Mouse (Mus musculus): ENCODE results near the gene Tnfaip8l3. TPM values are rescaled to one million over a fixed set of nuclear protein-coding genes. Genes with fewer than 3 reads are reported as not detected.

The Tnfaip8l3 gene
- polyA plus RNA-seq, 1 experiment, result not detected

DNA sequence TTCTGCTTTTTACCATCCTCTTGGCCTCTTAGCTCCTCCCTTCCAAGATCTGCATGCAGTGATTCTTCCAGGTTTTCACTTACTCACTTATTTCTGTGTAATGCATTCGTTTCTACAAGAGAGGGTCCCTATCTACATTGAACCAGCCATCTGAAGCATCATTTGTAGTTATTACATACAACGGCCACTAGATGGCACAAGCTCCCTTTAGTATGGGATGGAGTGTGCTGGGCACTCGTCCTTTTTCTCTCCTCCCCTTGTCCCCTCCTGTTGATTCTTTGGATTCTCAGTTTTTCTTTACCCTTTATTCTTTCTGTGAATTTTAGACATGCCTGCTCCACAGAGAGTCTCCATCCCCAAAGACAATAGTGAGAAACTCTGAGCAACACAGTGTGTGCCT lies 77.3 kb downstream of the Tnfaip8l3 start:
- Histone ChIP-seq H3ac (ENCODE audit: control insufficient read depth, insufficient read length) (no peak overlapping the region), H3K79me2 (ENCODE audit: control insufficient read depth, insufficient read depth) (no peaks in the 10 kb centered on the region), H3K27me3 (ENCODE audit: control insufficient read depth, insufficient read depth, insufficient read length) (no peaks in the 10 kb centered on the region), H3K36me3 (ENCODE audit: control insufficient read depth, insufficient read depth) (no peaks in the 10 kb centered on the region), H3K4me2 (ENCODE audit: low read depth) (no peak overlapping the region), H3K4me3 (no peak overlapping the region)
- TF ChIP-seq CEBPB (IDR thresholded peaks at IDR 0.05; ENCODE audit: insufficient read depth, poor library complexity, severe bottlenecking) (no peak), MAX (IDR thresholded peaks at IDR 0.05; ENCODE audit: low read depth) (no peak), SRF (IDR thresholded peaks at IDR 0.05; ENCODE audit: control insufficient read depth, insufficient read length, low read depth) (no peak), MYOD1 (IDR thresholded peaks at IDR 0.05; ENCODE audit: control insufficient read depth in 1 of 3, insufficient read length in 2 of 3, low read depth in 2 of 3) (no peak), POLR2AphosphoS2 (IDR thresholded peaks at IDR 0.05; ENCODE audit: insufficient read length, low read depth) (no peak), TCF12 (IDR thresholded peaks at IDR 0.05; ENCODE audit: insufficient read depth, poor library complexity, severe bottlenecking) (no peak), MYOG (IDR thresholded peaks at IDR 0.05; ENCODE audit: control insufficient read depth in 1 of 3, insufficient read depth in 1 of 3, insufficient read length in 2 of 3, low read depth in 2 of 3) (no peak), TCF3 (IDR thresholded peaks at IDR 0.05; ENCODE audit: insufficient read length, low read depth) (no peak), POLR2A (IDR thresholded peaks at IDR 0.05; ENCODE audit: insufficient read length, low read depth) (no peak), E2F4 (IDR thresholded peaks at IDR 0.05; ENCODE audit: insufficient read depth) (no peak), USF1 (IDR thresholded peaks at IDR 0.05; ENCODE audit: low read depth) (no peak), REST (IDR thresholded peaks at IDR 0.05; ENCODE audit: insufficient read depth, insufficient read length) (no peak)

DNA sequence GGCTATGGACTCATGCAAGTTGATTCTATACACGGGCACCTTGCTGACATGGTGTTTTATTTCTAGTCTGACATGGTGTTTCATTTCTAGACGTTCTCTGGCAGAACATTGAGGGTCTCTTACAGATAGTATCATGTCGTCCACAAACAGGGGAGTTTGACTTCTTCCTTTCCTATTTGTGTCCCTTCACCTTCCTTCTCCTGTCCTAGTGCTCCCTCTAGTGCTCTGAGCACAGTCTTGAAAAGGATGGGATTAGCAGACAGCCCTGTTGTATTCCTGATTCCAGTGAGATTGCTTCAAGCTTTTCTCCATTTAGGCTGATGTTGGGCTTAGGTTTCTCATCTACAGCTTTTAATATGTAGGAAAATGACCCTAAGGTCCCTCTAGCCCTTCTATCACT lies 81.2 kb downstream of the Tnfaip8l3 start:
- no peak for TF ChIP-seq TCF3 (IDR thresholded peaks at IDR 0.05; ENCODE audit: insufficient read length, low read depth)
- TF ChIP-seq E2F4 (IDR thresholded peaks at IDR 0.05; ENCODE audit: insufficient read depth), result no peak
- no peak for TF ChIP-seq MYOD1 (IDR thresholded peaks at IDR 0.05; ENCODE audit: control insufficient read depth in 1 of 3, insufficient read length in 2 of 3, low read depth in 2 of 3)
- no peaks in the 10 kb centered on the region for H3K79me2 ChIP-seq (ENCODE audit: control insufficient read depth, insufficient read depth)
- H3K27me3 ChIP-seq (ENCODE audit: control insufficient read depth, insufficient read depth, insufficient read length), result no peaks in the 10 kb centered on the region
- H3K4me3 ChIP-seq, result no peak overlapping the region
- no peak overlapping the region for H3K4me2 ChIP-seq (ENCODE audit: low read depth)
- H3K36me3 ChIP-seq (ENCODE audit: control insufficient read depth, insufficient read depth), result no peaks in the 10 kb centered on the region
- no peak overlapping the region for H3ac ChIP-seq (ENCODE audit: control insufficient read depth, insufficient read length)

DNA sequence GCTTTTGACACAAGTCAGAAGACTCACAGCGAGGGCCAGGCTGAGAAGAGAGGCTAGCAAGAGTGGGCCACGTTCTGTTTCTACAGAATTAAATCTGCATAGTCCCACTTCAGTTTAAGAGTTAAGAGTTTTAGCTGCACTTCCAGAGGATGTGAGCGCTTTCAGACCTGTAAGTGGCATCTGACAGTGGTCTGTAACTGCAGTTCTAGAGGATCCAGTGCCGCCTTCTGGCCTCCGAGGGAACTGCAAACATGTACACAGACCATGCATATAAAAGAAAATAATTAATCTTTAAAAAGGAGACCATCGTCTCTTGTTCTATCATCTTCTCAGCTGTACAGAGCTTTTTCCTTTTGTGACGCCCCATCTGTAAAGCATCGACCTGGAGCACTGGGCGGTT lies 83.3 kb downstream of the Tnfaip8l3 start:
- no peak overlapping the region for H3ac ChIP-seq (ENCODE audit: control insufficient read depth, insufficient read length)
- H3K4me3 ChIP-seq, result no peak overlapping the region
- H3K27me3 ChIP-seq (ENCODE audit: control insufficient read depth, insufficient read depth, insufficient read length), result no peaks in the 10 kb centered on the region
- H3K79me2 ChIP-seq (ENCODE audit: control insufficient read depth, insufficient read depth), result no peaks in the 10 kb centered on the region
- TF ChIP-seq MYOD1 (IDR thresholded peaks at IDR 0.05; ENCODE audit: control insufficient read depth in 1 of 3, insufficient read length in 2 of 3, low read depth in 2 of 3) (no peak), POLR2A (IDR thresholded peaks at IDR 0.05; ENCODE audit: insufficient read length, low read depth) (no peak), SRF (IDR thresholded peaks at IDR 0.05; ENCODE audit: control insufficient read depth, insufficient read length, low read depth) (no peak), CEBPB (IDR thresholded peaks at IDR 0.05; ENCODE audit: insufficient read depth, poor library complexity, severe bottlenecking) (no peak), MYOG (IDR thresholded peaks at IDR 0.05; ENCODE audit: control insufficient read depth in 1 of 3, insufficient read depth in 1 of 3, insufficient read length in 2 of 3, low read depth in 2 of 3) (no peak), USF1 (IDR thresholded peaks at IDR 0.05; ENCODE audit: low read depth) (no peak), E2F4 (IDR thresholded peaks at IDR 0.05; ENCODE audit: insufficient read depth) (no peak), REST (IDR thresholded peaks at IDR 0.05; ENCODE audit: insufficient read depth, insufficient read length) (no peak)
- H3K4me2 ChIP-seq (ENCODE audit: low read depth), result no peak overlapping the region
- H3K36me3 ChIP-seq (ENCODE audit: control insufficient read depth, insufficient read depth), result no peaks in the 10 kb centered on the region

DNA sequence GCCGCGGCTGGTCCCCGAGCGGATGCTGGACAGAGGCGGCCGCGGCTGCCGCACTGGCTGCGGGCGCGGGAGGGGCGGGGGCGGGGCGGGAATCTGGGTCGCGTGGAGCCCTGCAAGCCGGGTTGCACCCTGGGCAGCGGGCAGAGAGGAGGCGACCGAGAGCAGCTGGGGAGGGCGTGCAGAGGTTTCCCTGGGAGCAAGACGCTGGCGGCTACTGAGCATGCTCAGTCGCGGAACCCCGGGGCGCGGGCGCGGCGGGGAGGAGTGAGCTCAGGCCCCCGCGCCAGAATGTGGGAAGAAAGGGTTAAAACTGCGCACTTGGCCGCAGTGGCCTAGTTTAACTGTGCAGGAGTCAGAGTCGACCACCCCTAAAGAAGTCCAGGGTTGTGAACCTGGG lies 93.1 kb downstream of the Tnfaip8l3 start, which contains the start of gene Elmod1:
Elmod1 (minus strand) TSS at position 180 of the 397 bp plus-strand sequence.
- H3K27me3 ChIP-seq (ENCODE audit: control insufficient read depth, insufficient read depth, insufficient read length), result peaks cover 17% of the 10 kb centered on the region
- H3K4me2 ChIP-seq (ENCODE audit: low read depth), result no peak within 1 kb of the TSS
- no peak within 1 kb of the TSS for H3K4me3 ChIP-seq
- no peak for TF ChIP-seq MYOG (IDR thresholded peaks at IDR 0.05; ENCODE audit: control insufficient read depth in 1 of 3, insufficient read depth in 1 of 3, insufficient read length in 2 of 3, low read depth in 2 of 3)
- TF ChIP-seq MYOD1 (IDR thresholded peaks at IDR 0.05; ENCODE audit: control insufficient read depth in 1 of 3, insufficient read length in 2 of 3, low read depth in 2 of 3), result no peak
- TF ChIP-seq REST (IDR thresholded peaks at IDR 0.05; ENCODE audit: insufficient read depth, insufficient read length), result no peak
- no peak for TF ChIP-seq USF1 (IDR thresholded peaks at IDR 0.05; ENCODE audit: low read depth)
- TF ChIP-seq TCF12 (IDR thresholded peaks at IDR 0.05; ENCODE audit: insufficient read depth, poor library complexity, severe bottlenecking), result no peak
- TF ChIP-seq SRF (IDR thresholded peaks at IDR 0.05; ENCODE audit: control insufficient read depth, insufficient read length, low read depth), result no peak
- TF ChIP-seq MAX (IDR thresholded peaks at IDR 0.05; ENCODE audit: low read depth), result no peak
- TF ChIP-seq POLR2AphosphoS2 (IDR thresholded peaks at IDR 0.05; ENCODE audit: insufficient read length, low read depth), result no peak
- TF ChIP-seq POLR2A (IDR thresholded peaks at IDR 0.05; ENCODE audit: insufficient read length, low read depth), result no peak
- no peak for TF ChIP-seq E2F4 (IDR thresholded peaks at IDR 0.05; ENCODE audit: insufficient read depth)
- no peak for TF ChIP-seq TCF3 (IDR thresholded peaks at IDR 0.05; ENCODE audit: insufficient read length, low read depth)
- no peak for TF ChIP-seq CEBPB (IDR thresholded peaks at IDR 0.05; ENCODE audit: insufficient read depth, poor library complexity, severe bottlenecking)
- no peaks in the 10 kb centered on the region for H3K36me3 ChIP-seq (ENCODE audit: control insufficient read depth, insufficient read depth)
- no peaks in the 10 kb centered on the region for H3K79me2 ChIP-seq (ENCODE audit: control insufficient read depth, insufficient read depth)
- no peak within 1 kb of the TSS for H3ac ChIP-seq (ENCODE audit: control insufficient read depth, insufficient read length)

DNA sequence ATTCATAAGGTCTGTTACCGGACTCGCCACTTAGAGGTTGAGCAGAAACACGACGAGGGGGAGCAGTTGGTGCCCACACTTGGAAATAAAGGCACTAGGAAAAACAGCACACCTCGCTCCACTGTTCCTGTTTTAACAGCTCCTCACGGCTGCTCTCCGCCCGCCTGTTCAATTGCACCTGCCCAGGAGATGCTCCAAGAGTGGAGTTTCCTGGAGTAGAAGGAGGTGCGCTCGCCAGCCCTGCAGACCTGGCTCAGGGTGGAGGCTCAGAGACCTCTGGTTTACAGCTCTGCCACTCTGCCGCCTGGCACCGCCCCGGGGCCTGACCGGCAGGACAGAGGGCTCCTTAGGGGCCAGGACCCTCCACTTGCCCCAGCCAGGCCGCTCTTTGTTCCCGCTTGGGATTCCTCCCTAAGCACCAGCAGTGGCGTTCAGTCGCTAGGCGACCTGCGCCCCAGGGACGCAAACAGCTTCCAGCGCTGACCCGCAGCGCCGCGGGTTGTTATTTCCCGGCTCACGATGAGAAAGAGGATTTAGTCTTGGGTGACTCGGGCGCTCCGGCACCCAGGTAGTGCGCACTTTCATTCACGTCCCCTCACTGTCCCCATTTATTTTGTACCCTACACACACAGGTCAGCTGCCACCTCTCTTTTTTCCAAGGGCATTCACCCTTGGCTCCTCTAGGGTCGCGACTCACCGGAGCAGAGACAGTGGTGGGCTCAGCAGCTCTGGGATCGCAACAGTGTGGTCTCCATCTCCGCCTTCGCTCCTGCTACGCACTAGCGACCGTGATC lies 93.7 kb downstream of the Tnfaip8l3 start:
- Histone ChIP-seq H3K36me3 (ENCODE audit: control insufficient read depth, insufficient read depth) (no peaks in the 10 kb centered on the region), H3K79me2 (ENCODE audit: control insufficient read depth, insufficient read depth) (no peaks in the 10 kb centered on the region), H3K4me3 (no peak overlapping the region), H3ac (ENCODE audit: control insufficient read depth, insufficient read length) (no peak overlapping the region), H3K27me3 (ENCODE audit: control insufficient read depth, insufficient read depth, insufficient read length) (peaks cover 17% of the 10 kb centered on the region), H3K4me2 (ENCODE audit: low read depth) (no peak overlapping the region)
- TF ChIP-seq TCF12 (IDR thresholded peaks at IDR 0.05; ENCODE audit: insufficient read depth, poor library complexity, severe bottlenecking) (no peak), MYOD1 (IDR thresholded peaks at IDR 0.05; ENCODE audit: control insufficient read depth in 1 of 3, insufficient read length in 2 of 3, low read depth in 2 of 3) (no peak), E2F4 (IDR thresholded peaks at IDR 0.05; ENCODE audit: insufficient read depth) (no peak), MYOG (IDR thresholded peaks at IDR 0.05; ENCODE audit: control insufficient read depth in 1 of 3, insufficient read depth in 1 of 3, insufficient read length in 2 of 3, low read depth in 2 of 3) (no peak)

Measured in myocyte (in vitro differentiated cells).